Comparison of ENCODE assay signal across 21 mouse cellular contexts in genomic region chr6:118780280-118780679, GRCm38 (mm10).
"Had no signal": no experiment of that assay in that cellular context is flagged by ENCODE, and none has a peak within 500 bp of the region (broad histone marks: within the 10 kb centered on the region; RNA-seq: fewer than 3 reads in every experiment).

No protein-coding gene starts in this region.

- ATAC-seq: inflammation-experienced regulatory T-cells, adult 6 months; intestine, embryonic 16.5 days; liver, postnatal 0 days; midbrain, embryonic 15.5 days had no signal

- H3K27me3 ChIP-seq: limb, embryonic 12.5 days; limb, embryonic 15.5 days; lung, embryonic 15.5 days; midbrain, embryonic 12.5 days; midbrain, embryonic 15.5 days; neural tube, embryonic 12.5 days; neural tube, embryonic 15.5 days had no signal

- DNase-seq: kidney, adult 18-20 months; kidney, adult 9 months; kidney, postnatal 25 days; left cerebral cortex, postnatal 4 days; liver, postnatal 0 days; lung, postnatal 10 days; lung, postnatal 36 days; retina, postnatal 1 day; right cerebral cortex, postnatal 4 days; thymus, adult 2 months; thymus, postnatal 14 days; thymus, postnatal 4 days had no signal

- H3K9me3 ChIP-seq: limb, embryonic 12.5 days; limb, embryonic 15.5 days; lung, embryonic 15.5 days; midbrain, embryonic 12.5 days; midbrain, embryonic 15.5 days; neural tube, embryonic 12.5 days; neural tube, embryonic 15.5 days had no signal

- H3K36me3 ChIP-seq: lung, embryonic 15.5 days; midbrain, embryonic 12.5 days; neural tube, embryonic 12.5 days; neural tube, embryonic 15.5 days had no signal

- H3K4me1 ChIP-seq: midbrain, embryonic 12.5 days; midbrain, embryonic 15.5 days; neural tube, embryonic 12.5 days had no signal

- H3K4me3 ChIP-seq: limb, embryonic 12.5 days; limb, embryonic 15.5 days; lung, embryonic 15.5 days; midbrain, embryonic 12.5 days; midbrain, embryonic 15.5 days; neural tube, embryonic 12.5 days; neural tube, embryonic 15.5 days had no signal
